Mouse (Mus musculus) brain, embryonic 14.5 days (tissue): ENCODE results near the gene Pik3r6. TPM values are rescaled to one million over a fixed set of nuclear protein-coding genes. Genes with fewer than 3 reads are reported as not detected.

Experiments
- DNase-seq: peaks from one replicate; pipeline ENCODE4 v3.0.0-alpha.2; 2011; ENCODE audit warnings: low read depth
- CTCF ChIP-seq: fragments of 200-500 bp; IDR thresholded peaks from 2 replicates; pipeline ENCODE4 v1.5.1; 2012; ENCODE audit warnings: inconsistent platforms, mild to moderate bottlenecking, moderate library complexity, borderline replicate concordance; ENCODE audit not compliant: insufficient read depth, insufficient read length; ENCODE audit errors: extremely low read depth
- POLR2A ChIP-seq: fragments of 200-500 bp; IDR thresholded peaks from 2 replicates; pipeline ENCODE4 v1.6.1; 2012; ENCODE audit warnings: mild to moderate bottlenecking, inconsistent platforms, borderline replicate concordance; ENCODE audit not compliant: poor library complexity, insufficient read depth, insufficient read length, severe bottlenecking; ENCODE audit errors: extremely low read depth
- polyA plus RNA-seq: library from polyadenylated mRNA; depleted of rRNA; stranded (reverse); fragments of >200 nt; gene quantifications from 2 replicates; pipeline ENCODE4 v1.2.3, GENCODE M21; 2012; rRNA removed

The Pik3r6 gene
- polyA plus RNA-seq, result 2.2 and 2.4 TPM in 2 replicates

GRCm38 (mm10) chr11:68502902-68503629 lies at the start of gene Pik3r6:
Gene Pik3r6 (plus strand): TSS chr11:68503019.
- TF ChIP-seq POLR2A, result no peak
- no peak for DNase-seq

- DNase-seq, result no peak
- TF ChIP-seq POLR2A (no peak), CTCF (no peak)
These were observed 49.5 kb upstream of the Pik3r6 start for GRCm38 (mm10) chr11:68453301-68453700.

GRCm38 (mm10) chr11:68458086-68458485 lies 44.7 kb upstream of the Pik3r6 start:
- TF ChIP-seq CTCF (no peak), POLR2A (no peak)
- DNase-seq, result no peak

DNA sequence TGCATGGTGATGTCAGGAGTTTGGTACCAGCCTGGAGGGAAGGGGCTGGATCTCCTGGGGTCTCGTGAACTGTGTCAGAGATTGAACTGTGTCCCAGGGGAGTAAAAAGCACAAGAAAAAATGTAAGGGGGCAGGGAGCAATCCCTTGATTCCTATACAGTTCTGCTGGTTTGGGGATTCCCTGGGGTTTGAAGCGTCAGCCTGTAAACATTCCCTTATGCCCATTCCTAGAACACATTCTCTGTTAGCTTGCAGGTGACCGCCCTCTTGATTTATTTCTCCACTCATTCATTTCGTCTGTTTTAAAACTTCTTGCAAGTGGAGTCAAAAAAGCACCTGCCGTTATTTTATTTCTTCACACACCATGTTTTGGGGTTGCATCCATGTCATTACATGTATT lies 43.8 kb upstream of the Pik3r6 start:
- TF ChIP-seq POLR2A (no peak), CTCF (no peak)
- DNase-seq, result no peak

- no peak for DNase-seq
These were observed 43.3 kb upstream of the Pik3r6 start for GRCm38 (mm10) chr11:68459486-68459885.

DNA sequence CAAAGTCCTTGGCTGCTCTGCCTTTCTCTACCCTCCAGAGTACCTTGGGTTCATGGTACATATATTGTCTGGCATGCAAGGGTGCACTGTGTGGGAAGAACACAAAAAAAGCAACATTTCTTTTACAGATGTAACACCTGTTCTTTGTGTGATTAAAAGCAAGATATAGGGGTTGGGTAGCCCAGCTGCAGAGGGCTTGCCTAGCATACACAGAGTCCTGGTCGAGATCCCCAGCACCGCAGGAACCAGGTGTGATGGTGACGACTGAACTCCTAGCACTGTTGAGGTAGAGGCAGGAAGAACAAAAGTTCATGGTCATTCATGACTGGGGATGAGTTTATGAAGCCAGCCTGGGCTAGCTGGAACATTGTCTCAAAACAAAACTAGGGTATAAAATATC lies 40.1 kb upstream of the Pik3r6 start:
- no peak for DNase-seq
- no peak for TF ChIP-seq POLR2A
- TF ChIP-seq CTCF, result no peak

More at GRCm38 (mm10) chr11:68459486-68459885, 43.3 kb upstream of the Pik3r6 start:
- TF ChIP-seq CTCF (no peak), POLR2A (no peak)

GRCm38 (mm10) chr11:68464260-68464659 lies 38.6 kb upstream of the Pik3r6 start:
- DNase-seq, result no peak
- TF ChIP-seq POLR2A, result no peak

GRCm38 (mm10) chr11:68465090-68465489 lies 37.7 kb upstream of the Pik3r6 start:
- DNase-seq, result no peak
- TF ChIP-seq POLR2A (no peak), CTCF (no peak)

DNA sequence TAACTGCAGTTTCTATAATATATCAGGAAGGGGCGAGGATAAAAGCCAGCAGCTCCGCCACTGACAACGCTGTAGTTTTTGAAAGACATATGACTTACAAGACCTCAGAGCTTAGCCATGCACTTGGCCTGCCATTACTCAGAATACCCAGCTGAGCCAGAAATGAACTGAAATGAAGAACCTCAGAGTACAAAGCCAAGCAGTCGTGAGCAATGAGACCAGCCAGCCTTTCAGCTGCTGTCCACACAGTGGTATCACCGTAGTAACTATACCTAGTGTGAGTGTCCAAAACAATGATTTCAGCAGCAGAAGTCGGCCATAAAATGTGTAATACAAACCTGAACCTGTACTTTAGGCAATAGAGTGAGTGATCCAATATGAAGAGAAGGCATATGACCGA lies 35.4 kb upstream of the Pik3r6 start:
- no peak for DNase-seq
- TF ChIP-seq CTCF, result no peak
- TF ChIP-seq POLR2A, result no peak

DNA sequence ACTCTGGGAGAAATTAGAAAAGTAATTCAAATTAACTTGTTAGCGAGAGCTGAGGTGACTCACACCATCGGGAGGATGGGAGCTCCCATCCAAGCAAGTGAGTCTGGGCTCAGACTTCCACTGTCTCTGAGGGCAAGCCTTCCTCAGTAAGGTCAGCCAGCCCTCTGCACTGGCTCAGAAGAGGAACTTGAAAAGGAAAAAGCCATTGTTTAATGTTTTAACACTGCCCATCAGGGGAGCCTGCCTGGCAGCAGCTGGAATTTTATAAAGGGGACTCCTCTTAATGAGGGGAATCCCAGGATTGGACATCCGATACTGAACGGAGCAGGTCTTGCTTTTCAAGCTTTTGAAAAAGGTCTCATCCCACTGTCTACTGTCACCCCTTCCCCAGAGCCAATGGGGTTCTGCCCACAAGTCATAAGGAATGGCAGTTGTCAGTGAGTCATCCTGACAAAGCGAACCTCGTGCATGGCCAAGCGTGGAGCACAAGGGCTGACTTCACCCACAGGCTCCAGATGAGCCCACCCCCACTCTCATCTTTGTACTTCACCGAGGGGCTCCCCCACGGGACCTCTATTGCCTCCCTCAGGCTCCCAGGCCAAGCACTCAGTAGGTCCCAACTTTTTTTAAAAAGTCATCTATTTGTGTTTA lies 34.7 kb upstream of the Pik3r6 start:
- DNase-seq, result peak; percentile 19
- TF ChIP-seq CTCF (no peak), POLR2A (no peak)

DNA sequence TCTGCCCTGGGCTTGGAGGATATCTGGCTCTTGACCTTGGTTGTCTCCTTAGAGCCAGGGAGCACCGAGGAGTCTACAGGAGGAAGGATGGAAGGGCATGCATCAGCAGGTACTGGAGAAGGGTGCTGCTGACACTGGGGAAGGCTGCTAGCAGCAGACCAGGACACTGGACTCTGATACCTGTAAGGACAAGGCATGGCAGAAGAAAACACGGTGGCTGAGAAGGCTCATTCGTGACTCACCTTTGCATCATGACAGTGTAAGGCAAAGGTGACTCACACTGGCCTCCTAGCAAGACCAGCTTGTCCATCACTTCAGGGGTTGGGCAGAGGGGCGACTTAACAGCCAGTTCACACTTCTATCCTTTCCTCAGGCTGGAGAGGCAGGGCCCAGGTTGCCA lies 33.9 kb upstream of the Pik3r6 start:
- no peak for DNase-seq
- TF ChIP-seq CTCF (no peak), POLR2A (no peak)
